Mouse (Mus musculus) C2C12 (cell line): ENCODE measurements around the gene Tfpt. TPM values are rescaled to one million over a fixed set of nuclear protein-coding genes. Genes with fewer than 3 reads are reported as not detected.

Experiments used
- H3K27me3 ChIP-seq: one replicate; pipeline ENCODE4 v1.6.1; 2011; ENCODE audit not compliant: control insufficient read depth, insufficient read depth, insufficient read length
- H3K36me3 ChIP-seq: one replicate; pipeline ENCODE4 v1.6.1; 2011; ENCODE audit not compliant: control insufficient read depth, insufficient read depth
- H3K4me3 ChIP-seq: one replicate; pipeline ENCODE4 v1.5.1; 2011; ENCODE audit warnings: mild to moderate bottlenecking, control low read depth; ENCODE audit not compliant: poor library complexity, insufficient read depth, severe bottlenecking
- H3K79me2 ChIP-seq: one replicate; pipeline ENCODE4 v1.6.1; 2011; ENCODE audit not compliant: control insufficient read depth, insufficient read depth
- H3K79me3 ChIP-seq: one replicate; pipeline ENCODE4 v1.6.1; 2011; ENCODE audit warnings: low read depth, control low read depth
- H3ac ChIP-seq: one replicate; pipeline ENCODE3; 2011; ENCODE audit warnings: low read depth; ENCODE audit not compliant: control insufficient read depth, insufficient read length
- CEBPB ChIP-seq: IDR thresholded peaks from one replicate; pipeline ENCODE4 v1.6.1; 2011; ENCODE audit warnings: low read depth, mild to moderate bottlenecking, control low read depth, moderate library complexity
- CTCF ChIP-seq: IDR thresholded peaks from one replicate; pipeline ENCODE4 v1.5.1; 2011; ENCODE audit not compliant: control insufficient read depth, insufficient read depth, insufficient read length
- FOSL1 ChIP-seq: IDR thresholded peaks from one replicate; pipeline ENCODE4 v1.8.0; 2011; ENCODE audit warnings: mild to moderate bottlenecking, low read length; ENCODE audit not compliant: poor library complexity, insufficient read depth, severe bottlenecking
- MAX ChIP-seq: IDR thresholded peaks from one replicate; pipeline ENCODE4 v1.6.1; 2011; ENCODE audit warnings: mild to moderate bottlenecking, control low read depth
- MYOD1 ChIP-seq: IDR thresholded peaks from one replicate; pipeline ENCODE4 v1.6.1; 2011; ENCODE audit warnings: low read depth; ENCODE audit not compliant: control insufficient read depth, insufficient read length
- MYOG ChIP-seq: IDR thresholded peaks from one replicate; pipeline ENCODE4 v1.6.1; 2011; ENCODE audit not compliant: control insufficient read depth, insufficient read length; ENCODE audit errors: extremely low read depth
- USF1 ChIP-seq: IDR thresholded peaks from one replicate; pipeline ENCODE4 v1.6.1; 2011; ENCODE audit warnings: low read depth, mild to moderate bottlenecking, control low read depth, moderate library complexity
- polyA plus RNA-seq: library from polyadenylated mRNA; unstranded; fragments of >200 nt; fragmentation: generic; extraction: Trizol; gene quantifications from one replicate; pipeline ENCODE4 v1.2.1, GENCODE M21; 2012; ENCODE audit warnings: missing spikeins

The Tfpt gene
- polyA plus RNA-seq, 1 experiment = 24.6 TPM

- no peaks in the 10 kb centered on the region for H3K27me3 ChIP-seq
- no peak overlapping the region for H3K4me3 ChIP-seq
- TF ChIP-seq CTCF (no peak), MAX (no peak), USF1 (no peak), CEBPB (no peak), MYOD1 (no peak), FOSL1 (no peak), MYOG (no peak)
- no peaks in the 10 kb centered on the region for H3K79me3 ChIP-seq
- no peaks in the 10 kb centered on the region for H3K79me2 ChIP-seq
- H3K36me3 ChIP-seq = no peaks in the 10 kb centered on the region
- H3ac ChIP-seq = no peak overlapping the region
These were observed 39.2 kb downstream of the Tfpt start for GRCm38 (mm10) chr7:3590550-3590949.

- TF ChIP-seq CEBPB = no peak
- no peak for TF ChIP-seq CTCF
- TF ChIP-seq FOSL1 = no peak
- TF ChIP-seq MYOD1 = no peak
- no peak for TF ChIP-seq MYOG
- no peak for TF ChIP-seq MAX
- no peak for TF ChIP-seq USF1
- Histone ChIP-seq H3K79me2 (no peaks in the 10 kb centered on the region), H3K36me3 (no peaks in the 10 kb centered on the region), H3ac (no peak overlapping the region), H3K79me3 (no peaks in the 10 kb centered on the region), H3K4me3 (no peak overlapping the region), H3K27me3 (no peaks in the 10 kb centered on the region)
These were observed 42.4 kb downstream of the Tfpt start for GRCm38 (mm10) chr7:3587292-3587691.

- Histone ChIP-seq H3ac (no peak overlapping the region), H3K79me3 (no peaks in the 10 kb centered on the region), H3K79me2 (no peaks in the 10 kb centered on the region), H3K4me3 (no peak overlapping the region), H3K36me3 (no peaks in the 10 kb centered on the region), H3K27me3 (no peaks in the 10 kb centered on the region)
- TF ChIP-seq FOSL1 (no peak), MAX (no peak), MYOD1 (no peak), CEBPB (no peak), MYOG (no peak), USF1 (no peak)
These were observed 43.5 kb downstream of the Tfpt start for GRCm38 (mm10) chr7:3586255-3586654.

GRCm38 (mm10) chr7:3585763-3586162, 44.0 kb downstream of the Tfpt start:
- H3K4me3 ChIP-seq = no peak overlapping the region
- H3K27me3 ChIP-seq = no peaks in the 10 kb centered on the region
- H3K36me3 ChIP-seq = no peaks in the 10 kb centered on the region
- no peak for TF ChIP-seq CTCF
- H3ac ChIP-seq = no peak overlapping the region
- no peaks in the 10 kb centered on the region for H3K79me2 ChIP-seq
- no peaks in the 10 kb centered on the region for H3K79me3 ChIP-seq

- H3K79me2 ChIP-seq = no peaks in the 10 kb centered on the region
- TF ChIP-seq FOSL1 = no peak
- TF ChIP-seq CTCF = no peak
- TF ChIP-seq MYOD1 = no peak
- TF ChIP-seq CEBPB = no peak
- no peaks in the 10 kb centered on the region for H3K36me3 ChIP-seq
- H3K79me3 ChIP-seq = no peaks in the 10 kb centered on the region
- no peak overlapping the region for H3K4me3 ChIP-seq
- no peaks in the 10 kb centered on the region for H3K27me3 ChIP-seq
- no peak overlapping the region for H3ac ChIP-seq
These were observed 49.7 kb downstream of the Tfpt start for GRCm38 (mm10) chr7:3580029-3580428.

- Histone ChIP-seq H3K79me3 (no peaks in the 10 kb centered on the region), H3K4me3 (no peak overlapping the region), H3K27me3 (no peaks in the 10 kb centered on the region), H3K36me3 (no peaks in the 10 kb centered on the region), H3ac (no peak overlapping the region), H3K79me2 (no peaks in the 10 kb centered on the region)
- no peak for TF ChIP-seq CEBPB
- no peak for TF ChIP-seq CTCF
- TF ChIP-seq MYOD1 = no peak
- no peak for TF ChIP-seq FOSL1
- TF ChIP-seq MYOG = no peak
- no peak for TF ChIP-seq MAX
- no peak for TF ChIP-seq USF1
These were observed 50.7 kb downstream of the Tfpt start for GRCm38 (mm10) chr7:3578952-3579546.
